Mouse (Mus musculus) CD4-positive helper T cell, adult 2 months (primary cell): ENCODE results near the gene Ppp1r36.
A peak's percentile ranks its signal among the peaks of the same experiment; 100 is the strongest.

Source experiments
- DNase-seq: peaks from one replicate; pipeline ENCODE4 v3.0.0-alpha.2; 2012; ENCODE audit warnings: low read depth, missing footprints, low spot score

Ppp1r36 gene

GRCm38 (mm10) chr12:76417433-76417854, at the start of gene Ppp1r36:
Gene Ppp1r36 (plus strand): TSS chr12:76417538.
- DNase-seq = no peak

GRCm38 (mm10) chr12:76368201-76368789, 49.0 kb upstream of the Ppp1r36 start:
- peak; percentile 33 for DNase-seq

- peak; percentile 67 for DNase-seq
Measured at GRCm38 (mm10) chr12:76368790-76369205, 48.5 kb upstream of the Ppp1r36 start.

- peak; percentile 93 for DNase-seq
Measured at GRCm38 (mm10) chr12:76369206-76369977, 47.9 kb upstream of the Ppp1r36 start, which contains the start of gene Zbtb25. Gene Zbtb25 (minus strand): TSS chr12:76369602.

- DNase-seq = peak; percentile 91
Measured at GRCm38 (mm10) chr12:76369978-76370830, 47.1 kb upstream of the Ppp1r36 start, which contains the start of gene Zbtb1. Gene Zbtb1 (plus strand): TSS chr12:76370266.

- peak; percentile 83 for DNase-seq
Measured at GRCm38 (mm10) chr12:76370831-76371571, 46.3 kb upstream of the Ppp1r36 start.

GRCm38 (mm10) chr12:76372046-76372445, 45.3 kb upstream of the Ppp1r36 start:
- no peak for DNase-seq

- DNase-seq = peak; percentile 67
Measured at GRCm38 (mm10) chr12:76372881-76373818, 44.2 kb upstream of the Ppp1r36 start.

GRCm38 (mm10) chr12:76373991-76374390, 43.3 kb upstream of the Ppp1r36 start:
- DNase-seq = peak; percentile 80

- DNase-seq = no peak
Measured at GRCm38 (mm10) chr12:76374911-76375310, 42.4 kb upstream of the Ppp1r36 start.

GRCm38 (mm10) chr12:76375506-76375905, 41.8 kb upstream of the Ppp1r36 start:
- peak; percentile 83 for DNase-seq

- DNase-seq = peak; percentile 82
Measured at GRCm38 (mm10) chr12:76376649-76377048, 40.7 kb upstream of the Ppp1r36 start.

- DNase-seq = peak; percentile 39
Measured at GRCm38 (mm10) chr12:76377059-76377458, 40.3 kb upstream of the Ppp1r36 start.

- DNase-seq = peak; percentile 57
Measured at GRCm38 (mm10) chr12:76377726-76378125, 39.6 kb upstream of the Ppp1r36 start.

- DNase-seq = no peak
Measured at GRCm38 (mm10) chr12:76378556-76378955, 38.8 kb upstream of the Ppp1r36 start.

- no peak for DNase-seq
Measured at GRCm38 (mm10) chr12:76380151-76380550, 37.2 kb upstream of the Ppp1r36 start.

- DNase-seq = no peak
Measured at GRCm38 (mm10) chr12:76385342-76385741, 32.0 kb upstream of the Ppp1r36 start.

- DNase-seq = no peak
Measured at GRCm38 (mm10) chr12:76388794-76389193, 28.5 kb upstream of the Ppp1r36 start.

GRCm38 (mm10) chr12:76391595-76392271, 25.6 kb upstream of the Ppp1r36 start:
- DNase-seq = no peak
